Mouse (Mus musculus) lung, postnatal 14 days (tissue): ENCODE data around the gene Mrps25.

Experiments
- DNase-seq: peaks from one replicate; pipeline ENCODE4 v3.0.0; 2021

Mrps25 gene

GRCm38 (mm10) chr6:92183621-92184131 lies at the start of gene Mrps25:
Gene Mrps25 (minus strand): TSS chr6:92184033.
- peak; percentile 68 for DNase-seq

GRCm38 (mm10) chr6:92231762-92232161 lies 47.9 kb upstream of the Mrps25 start:
- DNase-seq = no peak

GRCm38 (mm10) chr6:92231356-92231755 lies 47.5 kb upstream of the Mrps25 start:
- DNase-seq = no peak

- no peak for DNase-seq
These were observed 45.8 kb upstream of the Mrps25 start for GRCm38 (mm10) chr6:92229586-92229985.

GRCm38 (mm10) chr6:92229103-92229502 lies 45.3 kb upstream of the Mrps25 start:
- DNase-seq = no peak

GRCm38 (mm10) chr6:92224981-92225380 lies 41.1 kb upstream of the Mrps25 start:
- DNase-seq = no peak

- no peak for DNase-seq
These were observed 38.2 kb upstream of the Mrps25 start for GRCm38 (mm10) chr6:92222021-92222420.

GRCm38 (mm10) chr6:92221604-92222003 lies 37.8 kb upstream of the Mrps25 start:
- no peak for DNase-seq

GRCm38 (mm10) chr6:92219445-92219844 lies 35.6 kb upstream of the Mrps25 start:
- DNase-seq = peak; percentile 8

GRCm38 (mm10) chr6:92214773-92215449 lies 31.1 kb upstream of the Mrps25 start, which contains the start of gene Rbsn:
Gene Rbsn (minus strand): TSS chr6:92214925.
- DNase-seq = peak; percentile 91

- no peak for DNase-seq
These were observed 30.4 kb upstream of the Mrps25 start for GRCm38 (mm10) chr6:92214055-92214772.

- DNase-seq = no peak
These were observed 15.6 kb upstream of the Mrps25 start for GRCm38 (mm10) chr6:92199414-92199813.

- DNase-seq = no peak
These were observed 345 bp upstream of the Mrps25 start for GRCm38 (mm10) chr6:92184178-92184577.

- no peak for DNase-seq
These were observed 7.4 kb downstream of the Mrps25 start for GRCm38 (mm10) chr6:92176450-92176849.

GRCm38 (mm10) chr6:92162724-92163123 lies 21.1 kb downstream of the Mrps25 start:
- no peak for DNase-seq

- no peak for DNase-seq
These were observed 25.0 kb downstream of the Mrps25 start for GRCm38 (mm10) chr6:92158801-92159200.

GRCm38 (mm10) chr6:92153774-92154173 lies 30.1 kb downstream of the Mrps25 start:
- DNase-seq = no peak

GRCm38 (mm10) chr6:92145881-92146280 lies 38.0 kb downstream of the Mrps25 start:
- no peak for DNase-seq

- DNase-seq = no peak
These were observed 47.5 kb downstream of the Mrps25 start for GRCm38 (mm10) chr6:92136356-92136755.

- no peak for DNase-seq
These were observed 50.2 kb downstream of the Mrps25 start for GRCm38 (mm10) chr6:92133617-92134016.

GRCm38 (mm10) chr6:92132021-92132911 lies 51.6 kb downstream of the Mrps25 start:
- peak; percentile 9 for DNase-seq

GRCm38 (mm10) chr6:92131456-92131855 lies 52.4 kb downstream of the Mrps25 start:
- no peak for DNase-seq

GRCm38 (mm10) chr6:92126861-92127468 lies 56.9 kb downstream of the Mrps25 start:
- DNase-seq = no peak
